24 mouse cellular contexts compared by ENCODE assay signal in genomic region chr11:61162776-61163175, GRCm38 (mm10). TPM values are rescaled to one million over a fixed set of nuclear protein-coding genes. Genes with fewer than 3 reads are reported as not detected.
A peak's percentile ranks its signal among the peaks of the same experiment; 100 is the strongest.
DNase-seq lines count a peak whose midpoint lies in the region; TF ChIP-seq lines count a peak whose summit lies in the region.
"Had no signal": no experiment of that assay in that cellular context is flagged by ENCODE, and none has a peak within 500 bp of the region (broad histone marks: within the 10 kb centered on the region; RNA-seq: fewer than 3 reads in every experiment).

No protein-coding gene starts in this region.

- no peaks in the 10 kb centered on the region for H3K4me1 ChIP-seq in heart, embryonic 10.5 days
- H3K4me1 ChIP-seq in ES-E14 (ENCODE audit: control insufficient read depth in 2 of 2, insufficient read depth in 2 of 2, low read length in 2 of 2, poor library complexity in 1 of 2) = no peaks in the 10 kb centered on the region

- intact Hi-C loops in heart, postnatal 25 days (cut with DNase I) = no loop called here

- H3K36me3 ChIP-seq in heart, embryonic 10.5 days = peaks cover 99% of the 10 kb centered on the region
- peaks cover 81% of the 10 kb centered on the region for H3K36me3 ChIP-seq in ES-E14 (ENCODE audit: control insufficient read depth, insufficient read depth, low read length, poor library complexity, severe bottlenecking)

- peak; percentile 74 for DNase-seq in heart, adult 11 months
- no peak for DNase-seq in heart, postnatal 25 days (ENCODE audit: low spot score)
- peak; percentile 70 for DNase-seq in heart, embryonic 10.5 days (ENCODE audit: low spot score)
- DNase-seq in heart, postnatal 4 days = no peak
- no peak for DNase-seq in ES-E14 (ENCODE audit: low read depth, low spot score)
- no peak for DNase-seq in cerebellum, adult 9-11 months
- DNase-seq: adrenal gland, adult 2 months; adrenal gland, adult 8-10 months; adrenal gland, postnatal 10 days; adrenal gland, postnatal 14 days; adrenal gland, postnatal 25 days; adrenal gland, postnatal 36 days; B cell, adult 2 months; cerebellum, adult 11 months; cerebellum, adult 11-12 months; cerebellum, adult 18-20 months; cerebellum, adult 2 months had no signal

- no peaks in the 10 kb centered on the region for H3K9me3 ChIP-seq in heart, embryonic 10.5 days
- no peaks in the 10 kb centered on the region for H3K9me3 ChIP-seq in ES-E14 (ENCODE audit: control insufficient read depth, insufficient read depth, low read depth, low read length)
- H3K9me3 ChIP-seq: G1E had no signal

- H3K9ac ChIP-seq in ES-E14 (ENCODE audit: insufficient read depth, low read depth, low read length, poor library complexity, severe bottlenecking) = no peak overlapping the region

- H3K27ac ChIP-seq in heart, embryonic 10.5 days = no peak overlapping the region
- H3K27ac ChIP-seq in ES-E14 (ENCODE audit: insufficient read depth, low read depth, low read length, poor library complexity, severe bottlenecking) = 0 out of 2 replicates have a peak overlapping the region, but pooled peaks have one; percentile 8

- H3K4me3 ChIP-seq in heart, embryonic 10.5 days = no peak overlapping the region
- H3K4me3 ChIP-seq in ES-E14 (ENCODE audit: insufficient read depth in 1 of 2, low read depth in 1 of 2, low read length in 2 of 2, poor library complexity in 1 of 2, severe bottlenecking in 1 of 2) = no peak overlapping the region

- in situ Hi-C loops in ES-E14 (cut with MboI; ENCODE audit: low sequenced_read_pairs in 2 of 2, unreplicated experiment in 2 of 2) = no loop called here

- 95% methylated on average over 14 of the region's 14 CpGs for WGBS in heart, embryonic 10.5 days

- H3K27me3 ChIP-seq in heart, embryonic 10.5 days (ENCODE audit: insufficient read depth, poor library complexity, severe bottlenecking) = no peaks in the 10 kb centered on the region
- H3K27me3 ChIP-seq: CH12.LX, Patski had no signal

TF ChIP-seq in ES-E14, 5 proteins besides CTCF, POLR2A, EP300 and RAD21:
- TF ChIP-seq CHD2 (IDR thresholded peaks at IDR 0.05; ENCODE audit: low read depth, low read length) (no peak), HCFC1 (IDR thresholded peaks at IDR 0.05; ENCODE audit: borderline replicate concordance, insufficient read depth, low read length) (no peak), MAFK (IDR thresholded peaks at IDR 0.05; ENCODE audit: insufficient read depth, low read depth, low read length) (no peak), ZNF384 (IDR thresholded peaks at IDR 0.05; ENCODE audit: low read depth, low read length) (no peak), ZC3H11A (IDR thresholded peaks at IDR 0.05; ENCODE audit: borderline replicate concordance, low read depth, low read length) (no peak)
TF ChIP-seq in ES-E14: peak in this region for 0.

RNA-seq across cellular contexts. Expression of gene Usp22, which starts 12.1 kb away (rescaled TPM):
- total RNA-seq in heart, postnatal 25 days (2021) = 10 to 100 TPM; 28.1 to 30.6 TPM
- 105 and 106 TPM in 2 replicates for polyA plus RNA-seq in heart, embryonic 10.5 days (2016; fragmentation: Nextera tagmentation; extraction: Ambion mirVana)
- 10 to 100 TPM; 65.6 to 69.4 TPM for total RNA-seq in heart, postnatal 4 days (2021)
- 111 and 120 TPM in 2 replicates for total RNA-seq in ES-E14 (2012; rRNA removed)

RNA-seq across cellular contexts. Expression of gene Tnfrsf13b, which starts 36.2 kb away (rescaled TPM):
- total RNA-seq in heart, postnatal 25 days (2021) = 1 to 10 TPM in 1 of 2 experiments, under 1 TPM in 1; 0.44 to 1.0 TPM
- polyA plus RNA-seq in heart, embryonic 10.5 days (2016; fragmentation: Nextera tagmentation; extraction: Ambion mirVana) = 1.1 and 1.2 TPM in 2 replicates
- total RNA-seq in heart, postnatal 4 days (2021) = 1 to 10 TPM in 1 of 2 experiments, under 1 TPM in 1; 0.90 to 1.0 TPM
- total RNA-seq in ES-E14 (2012; rRNA removed) = 0.53 and 2.3 TPM in 2 replicates
- polyA plus RNA-seq: C2C12, Patski had no signal

RNA-seq across cellular contexts. Expression of gene Aldh3a1, which starts 44.6 kb away (rescaled TPM):
- total RNA-seq in heart, postnatal 25 days (2021) = 1 to 10 TPM in 1 of 2 experiments, under 1 TPM in 1; 0.87 to 1.8 TPM
- not detected in 2 replicates for polyA plus RNA-seq in heart, embryonic 10.5 days (2016; fragmentation: Nextera tagmentation; extraction: Ambion mirVana)
- under 1 TPM; 0.29 to 0.31 TPM for total RNA-seq in heart, postnatal 4 days (2021)
- 1.2 and 2.0 TPM in 2 replicates for total RNA-seq in ES-E14 (2012; rRNA removed)
- total RNA-seq: adrenal gland, postnatal 14 days; adrenal gland, postnatal 4 days had no signal
- polyA plus RNA-seq: activated CD4-positive, CD25-positive, alpha-beta regulatory T cell, adult 4 months; CD4-positive, CD25-positive, alpha-beta regulatory T cell, adult 4 months; G1E; Patski had no signal

Comparison
In these comparisons a context has a peak if more than half of its experiments do, and no peak if none do; other contexts are left out.
1. DNase-seq: peak in heart, adult 11 months (single experiment) and heart, embryonic 10.5 days (single experiment); none in heart, postnatal 25 days (single experiment), heart, postnatal 4 days (single experiment), ES-E14 (single experiment) and cerebellum, adult 9-11 months (single experiment).